Mouse (Mus musculus) small intestine, adult 2 months (tissue): ENCODE measurements around the gene Gpr153. TPM values are rescaled to one million over a fixed set of nuclear protein-coding genes. Genes with fewer than 3 reads are reported as not detected.
A peak's percentile ranks its signal among the peaks of the same experiment; 100 is the strongest.

Experiments
- H3K27ac ChIP-seq: fragments of 200-500 bp; 2 replicates; pipeline ENCODE4 v1.5.1; 2012; ENCODE audit warnings: low read depth, low read length, control low read depth, inconsistent platforms; ENCODE audit not compliant: insufficient read depth
- H3K27me3 ChIP-seq: fragments of 200-500 bp; 2 replicates; pipeline ENCODE4 v1.6.1; 2012; ENCODE audit warnings: mild to moderate bottlenecking, moderate library complexity, low read length, inconsistent platforms; ENCODE audit not compliant: control insufficient read depth, insufficient read depth
- H3K36me3 ChIP-seq: fragments of 200-500 bp; 2 replicates; pipeline ENCODE4 v1.6.1; 2012; ENCODE audit warnings: mild to moderate bottlenecking, low read length, control low read depth, inconsistent platforms; ENCODE audit not compliant: control insufficient read depth, insufficient read depth
- H3K4me1 ChIP-seq: fragments of 200-500 bp; 2 replicates; pipeline ENCODE4 v1.6.1; 2012; ENCODE audit warnings: low read length, inconsistent platforms, mixed read lengths; ENCODE audit not compliant: control insufficient read depth, insufficient read depth, insufficient read length
- H3K4me3 ChIP-seq: fragments of 200-500 bp; 2 replicates; pipeline ENCODE4 v1.5.1; 2012; ENCODE audit warnings: low read depth, mild to moderate bottlenecking, control low read depth, inconsistent platforms, low read length, moderate library complexity
- CTCF ChIP-seq: fragments of 200-500 bp; IDR thresholded peaks from 2 replicates; pipeline ENCODE4 v1.5.1; 2012; ENCODE audit warnings: low read depth, mild to moderate bottlenecking, control low read depth, inconsistent platforms, low read length, moderate library complexity, mixed read lengths; ENCODE audit not compliant: insufficient replicate concordance, insufficient read length; ENCODE audit errors: extremely low read depth
- POLR2A ChIP-seq: fragments of 200-500 bp; IDR thresholded peaks from 2 replicates; pipeline ENCODE4 v1.6.1; 2012; ENCODE audit warnings: low read depth, mild to moderate bottlenecking, control low read depth, inconsistent platforms, low read length, moderate library complexity
- WGBS: fragments of 180-500 bp; shearing (Covaris S2); methylation state at CpG from one replicate; pipeline ENCODE4 v1.1.7; 2018; 5-methylcytosine and 5-hydroxymethylcytosine counted together
- polyA plus RNA-seq: library from polyadenylated mRNA; depleted of rRNA; stranded (reverse); fragments of >200 nt; gene quantifications from 2 replicates; pipeline ENCODE4 v1.2.3, GENCODE M21; 2012

Gene Gpr153
- polyA plus RNA-seq, 1 experiment: 9.4 TPM

DNA sequence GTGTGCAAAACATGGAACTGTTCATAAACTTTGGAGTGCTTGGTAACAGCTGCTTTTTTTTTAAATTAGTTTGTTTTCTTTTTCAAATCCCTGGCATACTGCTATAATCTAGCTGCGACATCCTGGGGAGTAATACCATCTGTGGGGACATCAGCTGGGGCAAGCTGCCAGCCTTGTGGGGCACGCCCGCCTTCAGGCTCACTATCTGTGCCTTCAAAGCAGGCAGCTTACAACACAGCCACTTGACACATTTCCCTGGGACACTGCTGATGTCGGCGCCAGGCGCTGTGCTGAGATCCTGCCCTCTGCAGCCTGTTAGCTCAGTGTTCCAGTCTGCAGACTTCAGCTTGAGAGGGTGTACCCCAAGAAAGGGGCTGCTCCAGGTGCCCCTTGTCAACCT, 17.0 kb upstream of the Gpr153 start:
- H3K4me3 ChIP-seq: no peak overlapping the region
- no peaks in the 10 kb centered on the region for H3K27me3 ChIP-seq
- TF ChIP-seq POLR2A: no peak
- no peak for TF ChIP-seq CTCF
- H3K36me3 ChIP-seq: peaks cover 15% of the 10 kb centered on the region
- 31% methylated on average over 6 of the region's 6 CpGs for WGBS
- H3K4me1 ChIP-seq: no peaks in the 10 kb centered on the region
- H3K27ac ChIP-seq: no peak overlapping the region

- 91% methylated on average over 8 of the region's 8 CpGs for WGBS
- Histone ChIP-seq H3K4me3 (no peak overlapping the region), H3K27me3 (no peaks in the 10 kb centered on the region), H3K4me1 (peaks cover 4% of the 10 kb centered on the region), H3K36me3 (peaks cover 7% of the 10 kb centered on the region), H3K27ac (no peak overlapping the region)
- no peak for TF ChIP-seq POLR2A
- no peak for TF ChIP-seq CTCF
These were observed 13.6 kb upstream of the Gpr153 start for GRCm38 (mm10) chr4:152260451-152260850.

DNA sequence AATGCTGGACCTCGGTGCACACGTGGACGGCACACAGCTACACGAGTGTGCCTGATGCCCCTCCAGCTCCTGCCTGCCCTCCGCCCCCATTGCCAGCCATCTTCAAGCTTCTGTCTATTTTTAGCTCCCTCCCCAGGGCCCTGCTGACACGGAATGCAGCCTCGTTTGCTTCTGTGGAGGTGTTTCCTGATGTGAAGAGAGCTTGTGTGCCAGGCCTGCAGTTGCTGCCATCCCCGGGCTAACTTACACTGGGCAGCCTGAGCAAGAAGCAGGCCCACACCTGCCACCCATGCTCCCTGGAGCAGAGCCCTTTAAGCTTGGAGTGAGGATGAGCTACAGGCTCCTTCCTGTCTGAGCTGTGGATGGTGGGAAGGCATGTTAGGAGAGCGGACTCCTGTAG, 11.8 kb upstream of the Gpr153 start:
- H3K27me3 ChIP-seq: no peaks in the 10 kb centered on the region
- WGBS: 80% methylated on average over 9 of the region's 9 CpGs
- no peak for TF ChIP-seq POLR2A
- TF ChIP-seq CTCF: no peak
- no peak overlapping the region for H3K4me3 ChIP-seq
- peaks cover 4% of the 10 kb centered on the region for H3K4me1 ChIP-seq
- H3K27ac ChIP-seq: no peak overlapping the region
- H3K36me3 ChIP-seq: peaks cover 4% of the 10 kb centered on the region; the same call in 1 of the 2 replicates

DNA sequence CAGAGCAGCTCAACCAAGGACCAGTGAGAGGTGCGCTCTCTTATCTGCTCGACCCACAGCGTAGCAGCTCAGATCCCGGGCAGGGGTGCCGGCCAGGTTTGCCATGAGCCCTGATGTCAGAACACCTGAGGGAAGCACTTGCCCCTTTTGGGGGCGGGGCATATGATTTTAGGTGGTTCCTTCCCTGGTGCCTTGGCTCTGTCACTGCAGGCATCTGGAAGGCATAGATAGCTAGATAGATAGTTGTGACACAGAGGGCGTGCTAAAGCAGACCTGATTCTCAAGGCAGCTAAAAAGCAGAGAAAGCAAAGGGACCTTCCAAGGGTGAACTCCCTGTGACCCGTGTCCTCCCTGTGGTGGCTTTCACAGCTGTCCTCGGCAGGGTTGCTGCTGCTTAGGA, 10.9 kb upstream of the Gpr153 start:
- H3K27ac ChIP-seq: no peak overlapping the region
- no peak overlapping the region for H3K4me3 ChIP-seq
- 80% methylated on average over 9 of the region's 9 CpGs for WGBS
- 0 out of 2 replicates have a peak, but pooled peaks cover 4% of the 10 kb centered on the region for H3K36me3 ChIP-seq
- no peak for TF ChIP-seq CTCF
- no peak for TF ChIP-seq POLR2A
- H3K4me1 ChIP-seq: peaks cover 4% of the 10 kb centered on the region
- no peaks in the 10 kb centered on the region for H3K27me3 ChIP-seq

- Histone ChIP-seq H3K36me3 (peaks cover 4% of the 10 kb centered on the region; the same call in 1 of the 2 replicates), H3K4me1 (peaks cover 4% of the 10 kb centered on the region), H3K27me3 (no peaks in the 10 kb centered on the region), H3K27ac (peak overlapping the region; percentile 62), H3K4me3 (no peak overlapping the region)
- WGBS: 70% methylated on average over 10 of the region's 10 CpGs
- TF ChIP-seq POLR2A: no peak
These were observed 10.4 kb upstream of the Gpr153 start for GRCm38 (mm10) chr4:152263512-152264176.

- Histone ChIP-seq H3K4me1 (peaks cover 4% of the 10 kb centered on the region), H3K27me3 (no peaks in the 10 kb centered on the region), H3K27ac (peak overlapping the region; percentile 62), H3K4me3 (no peak overlapping the region), H3K36me3 (peaks cover 4% of the 10 kb centered on the region; the same call in 1 of the 2 replicates)
- WGBS: 55% methylated on average over 4 of the region's 4 CpGs
- TF ChIP-seq CTCF (no peak), POLR2A (no peak)
These were observed 9.9 kb upstream of the Gpr153 start for GRCm38 (mm10) chr4:152264177-152264530.

GRCm38 (mm10) chr4:152264867-152265568, 9.0 kb upstream of the Gpr153 start:
- Histone ChIP-seq H3K36me3 (peaks cover 4% of the 10 kb centered on the region; the same call in 1 of the 2 replicates), H3K27me3 (no peaks in the 10 kb centered on the region), H3K4me3 (no peak overlapping the region), H3K27ac (no peak overlapping the region), H3K4me1 (peaks cover 4% of the 10 kb centered on the region)
- no peak for TF ChIP-seq POLR2A
- peak; percentile 44; the same call in 1 of the 2 replicates for TF ChIP-seq CTCF
- 89% methylated on average over 9 of the region's 9 CpGs for WGBS
